Mouse (Mus musculus) liver, embryonic 14.5 days (tissue): ENCODE measurements around the gene Zfp85. TPM values are rescaled to one million over a fixed set of nuclear protein-coding genes. Genes with fewer than 3 reads are reported as not detected.

ENCODE experiments used
- ATAC-seq: fragments of 200-750 bp; cut with Nextera tagmentation; 2 replicates; pipeline ENCODE4 v1.8.0; 2017; ENCODE audit warnings: moderate number of reproducible peaks, mild to moderate bottlenecking, moderate library complexity; ENCODE audit not compliant: insufficient read depth
- DNase-seq, 3 experiments: peaks; one replicate each; pipeline ENCODE4 v3.0.0-alpha.2; 2012 to 2013; ENCODE audit warnings: low read depth in 3 of 3, low spot score in 3 of 3
- H3K27ac ChIP-seq: fragments of 300-500 bp; sonication (generic); 2 replicates; pipeline ENCODE4 v1.5.1; 2014; ENCODE audit warnings: moderate library complexity, mild to moderate bottlenecking, control low read depth, inconsistent platforms
- H3K27me3 ChIP-seq: fragments of 300-500 bp; sonication (generic); 2 replicates; pipeline ENCODE4 v1.6.1; 2014; ENCODE audit warnings: mild to moderate bottlenecking, low read length, moderate library complexity; ENCODE audit not compliant: control insufficient read depth, insufficient read depth
- H3K36me3 ChIP-seq: fragments of 300-500 bp; sonication (generic); replicated peaks from 2 replicates; pipeline ENCODE4 v1.6.1; 2014; ENCODE audit warnings: low read depth; ENCODE audit not compliant: control insufficient read depth, insufficient read depth
- H3K4me1 ChIP-seq, 2 experiments: fragments of 200-500 bp in 1 of 2; fragments of 300-500 bp in 1 of 2; sonication (generic) in 1 of 2; replicated peaks; 2 replicates each; pipeline ENCODE4 v1.6.1; 2012 to 2014; ENCODE audit warnings: antibody characterized with exemption in 1 of 2, inconsistent platforms in 1 of 2, low read length in 1 of 2; ENCODE audit not compliant: control insufficient read depth in 2 of 2, insufficient read depth in 2 of 2
- H3K4me2 ChIP-seq: fragments of 300-500 bp; sonication (generic); 2 replicates; pipeline ENCODE4 v1.6.1; 2014; ENCODE audit warnings: low read depth, mild to moderate bottlenecking, control low read depth, moderate library complexity
- H3K4me3 ChIP-seq, 2 experiments: fragments of 200-500 bp in 1 of 2; fragments of 300-500 bp in 1 of 2; sonication (generic) in 1 of 2; 2 replicates each; pipeline ENCODE4 v1.5.1; 2012 to 2014; ENCODE audit warnings: low read depth in 2 of 2, low read length in 2 of 2, mild to moderate bottlenecking in 2 of 2, control low read depth in 1 of 2, inconsistent platforms in 1 of 2, moderate library complexity in 1 of 2; ENCODE audit not compliant: insufficient read depth in 1 of 2
- H3K9ac ChIP-seq: fragments of 300-500 bp; sonication (generic); replicated peaks from 2 replicates; pipeline ENCODE4 v1.6.1; 2014; ENCODE audit warnings: mild to moderate bottlenecking, control low read depth, moderate library complexity
- H3K9me3 ChIP-seq: fragments of 300-500 bp; sonication (generic); 2 replicates; pipeline ENCODE4 v1.6.1; 2016; ENCODE audit warnings: low read length, mixed read lengths; ENCODE audit not compliant: control insufficient read depth
- CTCF ChIP-seq: IDR thresholded peaks from 2 replicates; pipeline ENCODE4 v1.5.1; 2016; ENCODE audit warnings: antibody characterized with exemption, low read depth, control low read depth
- EP300 ChIP-seq: IDR thresholded peaks from 2 replicates; pipeline ENCODE4 v1.6.1; 2016; ENCODE audit warnings: antibody characterized with exemption, low read depth
- WGBS: fragments of 180-500 bp; shearing (Covaris S2); extraction: QIAGEN DNeasy Blood & Tissue Kit; methylation state at CpG from one replicate; pipeline ENCODE4 v1.1.7; 2014; ENCODE audit not compliant: insufficient replicate concordance; 5-methylcytosine and 5-hydroxymethylcytosine counted together
- polyA plus RNA-seq, 2 experiments: library from polyadenylated mRNA; depleted of rRNA in 1 of 2; stranded (reverse) in 1 of 2; unstranded in 1 of 2; fragments of >200 nt; fragmentation: Nextera tagmentation in 1 of 2; extraction: Ambion mirVana in 1 of 2; gene quantifications; 2 replicates each; pipeline versions ENCODE4 v1.2.1 to v1.2.3; 2012 to 2014

Gene Zfp85
- polyA plus RNA-seq, 2 experiments = 0.74 to 1.0 TPM

GRCm38 (mm10) chr13:67723848-67724479, 31.1 kb downstream of the Zfp85 start:
- peak overlapping the region; percentile 81 for H3K9ac ChIP-seq
- H3K27ac ChIP-seq = no peak overlapping the region
- H3K9me3 ChIP-seq = no peaks in the 10 kb centered on the region
- H3K27me3 ChIP-seq = no peaks in the 10 kb centered on the region
- peak overlapping the region; percentile 78 to 98 for H3K4me3 ChIP-seq
- 1% methylated on average over 17 of the region's 17 CpGs for WGBS
- peak; percentile 93 for ATAC-seq
- TF ChIP-seq CTCF (no peak), EP300 (no peak)
- no peaks in the 10 kb centered on the region for H3K36me3 ChIP-seq
- H3K4me2 ChIP-seq = peak overlapping the region; percentile 70
- H3K4me1 ChIP-seq = 0 out of 4 replicates have a peak, but pooled peaks cover 2 to 5% of the 10 kb centered on the region in 2 experiments
- peak; percentile 69 to 75 (median 74) for DNase-seq

Other genes with a start within 250 kb of the Zfp85 start
- gene Gm26965, start 229.1 kb downstream of the Zfp85 start, polyA plus RNA-seq (2012; rRNA removed) = not detected in 2 replicates
- not detected in 2 replicates for gene Gm26965, start 229.1 kb downstream of the Zfp85 start, polyA plus RNA-seq (2014; fragmentation: Nextera tagmentation; extraction: Ambion mirVana)
- gene Zfp87, start 229.1 kb downstream of the Zfp85 start, polyA plus RNA-seq (2012; rRNA removed) = 4.2 and 5.3 TPM in 2 replicates
- gene Zfp87, start 229.1 kb downstream of the Zfp85 start, polyA plus RNA-seq (2014; fragmentation: Nextera tagmentation; extraction: Ambion mirVana) = 8.7 and 10.6 TPM in 2 replicates
- 1.9 and 2.0 TPM in 2 replicates for gene Zfp748, start 201.4 kb downstream of the Zfp85 start, polyA plus RNA-seq (2012; rRNA removed)
- gene Zfp748, start 201.4 kb downstream of the Zfp85 start, polyA plus RNA-seq (2014; fragmentation: Nextera tagmentation; extraction: Ambion mirVana) = 4.9 and 5.1 TPM in 2 replicates
- gene Zfp729b, start 145.5 kb downstream of the Zfp85 start, polyA plus RNA-seq (2012; rRNA removed) = 0.43 and 0.80 TPM in 2 replicates
- 1.5 and 1.6 TPM in 2 replicates for gene Zfp729b, start 145.5 kb downstream of the Zfp85 start, polyA plus RNA-seq (2014; fragmentation: Nextera tagmentation; extraction: Ambion mirVana)
- not detected in 2 replicates for gene Gm49345, start 117.5 kb downstream of the Zfp85 start, polyA plus RNA-seq (2012; rRNA removed)
- gene Gm49345, start 117.5 kb downstream of the Zfp85 start, polyA plus RNA-seq (2014; fragmentation: Nextera tagmentation; extraction: Ambion mirVana) = not detected in 2 replicates
- gene Zfp729a, start 117.4 kb downstream of the Zfp85 start, polyA plus RNA-seq (2012; rRNA removed) = 0.49 and 0.77 TPM in 2 replicates
- 0.80 and 1.5 TPM in 2 replicates for gene Zfp729a, start 117.4 kb downstream of the Zfp85 start, polyA plus RNA-seq (2014; fragmentation: Nextera tagmentation; extraction: Ambion mirVana)
- 1.4 and 1.6 TPM in 2 replicates for gene Zfp738, start 68.2 kb downstream of the Zfp85 start, polyA plus RNA-seq (2012; rRNA removed)
- gene Zfp738, start 68.2 kb downstream of the Zfp85 start, polyA plus RNA-seq (2014; fragmentation: Nextera tagmentation; extraction: Ambion mirVana) = 1.8 TPM in 2 replicates
- 0.82 and 1.2 TPM in 2 replicates for gene Zfp65, start 26.1 kb downstream of the Zfp85 start, polyA plus RNA-seq (2012; rRNA removed)
- gene Zfp65, start 26.1 kb downstream of the Zfp85 start, polyA plus RNA-seq (2014; fragmentation: Nextera tagmentation; extraction: Ambion mirVana) = 0.62 and 1.0 TPM in 2 replicates
- 0.67 and 0.79 TPM in 2 replicates for gene Zfp493, start 24.5 kb upstream of the Zfp85 start, polyA plus RNA-seq (2012; rRNA removed)
- gene Zfp493, start 24.5 kb upstream of the Zfp85 start, polyA plus RNA-seq (2014; fragmentation: Nextera tagmentation; extraction: Ambion mirVana) = 0.72 and 0.76 TPM in 2 replicates
- 0.31 and 0.63 TPM in 2 replicates for gene Zfp273, start 58.5 kb upstream of the Zfp85 start, polyA plus RNA-seq (2012; rRNA removed)
- gene Zfp273, start 58.5 kb upstream of the Zfp85 start, polyA plus RNA-seq (2014; fragmentation: Nextera tagmentation; extraction: Ambion mirVana) = 0.89 and 0.91 TPM in 2 replicates
- gene Gm10037, start 75.9 kb upstream of the Zfp85 start, polyA plus RNA-seq (2012; rRNA removed) = 0.26 and 0.31 TPM in 2 replicates
- 0.28 and 1.0 TPM in 2 replicates for gene Gm10037, start 75.9 kb upstream of the Zfp85 start, polyA plus RNA-seq (2014; fragmentation: Nextera tagmentation; extraction: Ambion mirVana)
- gene BC048507, start 108.1 kb upstream of the Zfp85 start, polyA plus RNA-seq (2012; rRNA removed) = not detected in 2 replicates
- not detected in 2 replicates for gene BC048507, start 108.1 kb upstream of the Zfp85 start, polyA plus RNA-seq (2014; fragmentation: Nextera tagmentation; extraction: Ambion mirVana)